ENCODE assay signal across 8 mouse cellular contexts in the genomic region with DNA sequence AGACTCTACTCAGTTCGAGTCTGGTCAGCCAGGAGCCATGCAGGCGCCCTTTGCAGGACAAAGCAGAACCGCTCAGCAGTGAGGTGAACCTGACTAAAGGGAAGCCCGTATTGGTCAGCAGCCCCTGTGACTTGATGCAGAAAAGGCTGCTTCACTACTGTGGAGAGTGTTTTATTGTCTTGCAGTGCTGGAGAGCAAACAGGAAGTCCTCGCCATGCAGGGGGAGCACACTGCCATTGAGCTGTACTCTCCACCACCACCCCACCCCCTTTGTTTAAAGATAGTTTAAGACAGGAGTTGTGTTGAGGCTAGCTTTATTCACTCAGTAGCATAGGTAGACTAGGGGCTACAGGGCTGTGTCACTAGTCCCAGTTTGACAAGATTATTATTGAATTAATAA. TPM values are rescaled to one million over a fixed set of nuclear protein-coding genes. Genes with fewer than 3 reads are reported as not detected.
DNase-seq lines count a peak whose midpoint lies in the region; ATAC-seq lines count a peak whose summit lies in the region.

A gene (minus strand): TSS at position 145 of the 400 bp plus-strand sequence.

- H3K27me3 ChIP-seq in lung, embryonic 16.5 days (ENCODE audit: control insufficient read depth, insufficient read depth, low read depth, low read length), result no peaks in the 10 kb centered on the region
- no peaks in the 10 kb centered on the region for H3K27me3 ChIP-seq in embryonic facial prominence, embryonic 13.5 days
- H3K27me3 ChIP-seq in heart, embryonic 15.5 days, result no peaks in the 10 kb centered on the region
- no peaks in the 10 kb centered on the region for H3K27me3 ChIP-seq in neural tube, embryonic 13.5 days

- ATAC-seq in lung, embryonic 16.5 days (ENCODE audit: low read depth), result no peak
- no peak for ATAC-seq in embryonic facial prominence, embryonic 13.5 days (ENCODE audit: insufficient number of reproducible peaks, insufficient read depth, low FRiP score, low TSS enrichment, low read depth)
- no peak for ATAC-seq in heart, embryonic 15.5 days (replicated peaks; ENCODE audit: insufficient number of reproducible peaks, insufficient read depth, low FRiP score, low read depth)
- ATAC-seq in neural tube, embryonic 13.5 days (ENCODE audit: low read depth), result no peak

- H3K27ac ChIP-seq in lung, embryonic 16.5 days (ENCODE audit: low read length), result no peak within 1 kb of the TSS
- no peak within 1 kb of the TSS for H3K27ac ChIP-seq in embryonic facial prominence, embryonic 13.5 days
- H3K27ac ChIP-seq in heart, embryonic 15.5 days, result no peak within 1 kb of the TSS
- no peak within 1 kb of the TSS for H3K27ac ChIP-seq in neural tube, embryonic 13.5 days (replicated peaks)

- H3K4me3 ChIP-seq in lung, embryonic 16.5 days (ENCODE audit: low read length), result no peak within 1 kb of the TSS
- no peak within 1 kb of the TSS for H3K4me3 ChIP-seq in embryonic facial prominence, embryonic 13.5 days
- no peak within 1 kb of the TSS for H3K4me3 ChIP-seq in heart, embryonic 15.5 days
- no peak within 1 kb of the TSS for H3K4me3 ChIP-seq in neural tube, embryonic 13.5 days

- no peaks in the 10 kb centered on the region for H3K36me3 ChIP-seq in lung, embryonic 16.5 days (ENCODE audit: control insufficient read depth, insufficient read depth, low read length)
- H3K36me3 ChIP-seq in embryonic facial prominence, embryonic 13.5 days, result no peaks in the 10 kb centered on the region
- no peaks in the 10 kb centered on the region for H3K36me3 ChIP-seq in heart, embryonic 15.5 days
- H3K36me3 ChIP-seq in neural tube, embryonic 13.5 days, result no peaks in the 10 kb centered on the region

- no peaks in the 10 kb centered on the region for H3K9me3 ChIP-seq in lung, embryonic 16.5 days (ENCODE audit: control insufficient read depth, low read length)
- H3K9me3 ChIP-seq in embryonic facial prominence, embryonic 13.5 days, result no peaks in the 10 kb centered on the region
- H3K9me3 ChIP-seq in heart, embryonic 15.5 days (replicated peaks), result no peaks in the 10 kb centered on the region
- no peaks in the 10 kb centered on the region for H3K9me3 ChIP-seq in neural tube, embryonic 13.5 days

- no peak within 1 kb of the TSS for H3K9ac ChIP-seq in lung, embryonic 16.5 days (ENCODE audit: low read length)
- H3K9ac ChIP-seq in embryonic facial prominence, embryonic 13.5 days, result no peak within 1 kb of the TSS
- H3K9ac ChIP-seq in heart, embryonic 15.5 days, result no peak within 1 kb of the TSS
- H3K9ac ChIP-seq in neural tube, embryonic 13.5 days, result no peak within 1 kb of the TSS

- 71% methylated on average over 5 of the region's 5 CpGs for WGBS in lung, embryonic 16.5 days
- WGBS in embryonic facial prominence, embryonic 13.5 days, result 84% methylated on average over 5 of the region's 5 CpGs
- 81% methylated on average over 5 of the region's 5 CpGs for WGBS in heart, embryonic 15.5 days
- WGBS in neural tube, embryonic 13.5 days, result 80% methylated on average over 5 of the region's 5 CpGs

- H3K4me2 ChIP-seq in lung, embryonic 16.5 days (ENCODE audit: low read depth, low read length), result no peak within 1 kb of the TSS
- H3K4me2 ChIP-seq in embryonic facial prominence, embryonic 13.5 days, result no peak within 1 kb of the TSS
- no peak within 1 kb of the TSS for H3K4me2 ChIP-seq in heart, embryonic 15.5 days
- no peak within 1 kb of the TSS for H3K4me2 ChIP-seq in neural tube, embryonic 13.5 days

- DNase-seq in lung, postnatal 4 days, result no peak
- DNase-seq in left cerebral cortex, postnatal 36 days (ENCODE audit: low spot score in 2 of 2), result no peak
- DNase-seq in yolk sac, embryonic 10.5 days (ENCODE audit: low spot score), result no peak
- no peak for DNase-seq in ovary, postnatal 36 days (ENCODE audit: low spot score)

- intact Hi-C loops in left cerebral cortex, postnatal 36 days (cut with DNase I), result loop anchor here (10.0 kb wide), 1 partner anchor 410 kb away; no protein-coding TSS in a partner anchor

- no peaks in the 10 kb centered on the region for H3K4me1 ChIP-seq in lung, embryonic 16.5 days (replicated peaks; ENCODE audit: control insufficient read depth, insufficient read depth, low read length)
- H3K4me1 ChIP-seq in embryonic facial prominence, embryonic 13.5 days, result no peaks in the 10 kb centered on the region
- H3K4me1 ChIP-seq in heart, embryonic 15.5 days (replicated peaks), result no peaks in the 10 kb centered on the region
- peaks cover 2% of the 10 kb centered on the region for H3K4me1 ChIP-seq in neural tube, embryonic 13.5 days (replicated peaks)

RNA-seq across cellular contexts. Expression of the gene that starts here (rescaled TPM):
- polyA plus RNA-seq in lung, embryonic 16.5 days (2015; fragmentation: Nextera tagmentation; extraction: Ambion mirVana), result 101 and 115 TPM in 2 replicates
- polyA plus RNA-seq in embryonic facial prominence, embryonic 13.5 days (2015; fragmentation: Nextera tagmentation; extraction: Ambion mirVana), result 108 and 109 TPM in 2 replicates
- polyA plus RNA-seq in heart, embryonic 15.5 days (2015; fragmentation: Nextera tagmentation; extraction: Ambion mirVana), result 78.0 and 81.7 TPM in 2 replicates
- total RNA-seq in left cerebral cortex, postnatal 36 days (2021), result 10 to 100 TPM; 31.4 to 32.7 TPM
- polyA plus RNA-seq in neural tube, embryonic 13.5 days (2015; fragmentation: Nextera tagmentation; extraction: Ambion mirVana), result 121 and 127 TPM in 2 replicates
